Mouse (Mus musculus) midbrain, embryonic 14.5 days (tissue): ENCODE results near the gene Tln1. TPM values are rescaled to one million over a fixed set of nuclear protein-coding genes. Genes with fewer than 3 reads are reported as not detected.

ENCODE experiments used
- ATAC-seq: fragments of 200-750 bp; cut with Nextera tagmentation; 2 replicates; pipeline ENCODE4 v1.8.0; 2017; ENCODE audit warnings: moderate number of reproducible peaks, moderate library complexity; ENCODE audit not compliant: low FRiP score, low TSS enrichment
- DNase-seq: peaks from one replicate; pipeline ENCODE4 v3.0.0-alpha.2; 2015
- H3K27ac ChIP-seq: fragments of 300-500 bp; sonication (generic); replicated peaks from 2 replicates; pipeline ENCODE4 v1.5.1; 2014; ENCODE audit warnings: mild to moderate bottlenecking, low read depth, low read length, moderate library complexity
- H3K27me3 ChIP-seq: fragments of 300-500 bp; sonication (generic); 2 replicates; pipeline ENCODE4 v1.6.1; 2014; ENCODE audit warnings: low read length, control low read depth, mixed read lengths; ENCODE audit not compliant: control insufficient read depth, insufficient read depth
- H3K36me3 ChIP-seq: fragments of 300-500 bp; sonication (generic); 2 replicates; pipeline ENCODE4 v1.6.1; 2014; ENCODE audit warnings: low read length, control low read depth; ENCODE audit not compliant: control insufficient read depth, insufficient read depth
- H3K4me1 ChIP-seq: fragments of 300-500 bp; sonication (generic); 2 replicates; pipeline ENCODE4 v1.6.1; 2014; ENCODE audit warnings: mild to moderate bottlenecking, antibody characterized with exemption, low read length, control low read depth; ENCODE audit not compliant: control insufficient read depth, insufficient read depth
- H3K4me2 ChIP-seq: fragments of 300-500 bp; sonication (generic); 2 replicates; pipeline ENCODE4 v1.6.1; 2014; ENCODE audit warnings: mild to moderate bottlenecking, low read length, moderate library complexity
- H3K4me3 ChIP-seq: fragments of 300-500 bp; sonication (generic); replicated peaks from 2 replicates; pipeline ENCODE4 v1.5.1; 2014; ENCODE audit warnings: low read depth, low read length
- H3K9ac ChIP-seq: fragments of 300-500 bp; sonication (generic); replicated peaks from 2 replicates; pipeline ENCODE4 v1.6.1; 2014; ENCODE audit warnings: mild to moderate bottlenecking, low read length, moderate library complexity
- H3K9me3 ChIP-seq: fragments of 300-500 bp; sonication (generic); 2 replicates; pipeline ENCODE4 v1.6.1; 2016; ENCODE audit warnings: low read length, control low read depth, mixed read lengths; ENCODE audit not compliant: control insufficient read depth
- WGBS: fragments of 180-500 bp; shearing (Covaris S2); extraction: QIAGEN DNeasy Blood & Tissue Kit; methylation state at CpG from one replicate; pipeline ENCODE4 v1.1.7; 2014; 5-methylcytosine and 5-hydroxymethylcytosine counted together
- polyA plus RNA-seq: library from polyadenylated mRNA; unstranded; fragments of >200 nt; fragmentation: Nextera tagmentation; extraction: Ambion mirVana; gene quantifications from 2 replicates; pipeline ENCODE4 v1.2.1, GENCODE M21; 2014

The Tln1 gene
- polyA plus RNA-seq, 1 experiment from 2014 or later = 60.3 TPM

DNA sequence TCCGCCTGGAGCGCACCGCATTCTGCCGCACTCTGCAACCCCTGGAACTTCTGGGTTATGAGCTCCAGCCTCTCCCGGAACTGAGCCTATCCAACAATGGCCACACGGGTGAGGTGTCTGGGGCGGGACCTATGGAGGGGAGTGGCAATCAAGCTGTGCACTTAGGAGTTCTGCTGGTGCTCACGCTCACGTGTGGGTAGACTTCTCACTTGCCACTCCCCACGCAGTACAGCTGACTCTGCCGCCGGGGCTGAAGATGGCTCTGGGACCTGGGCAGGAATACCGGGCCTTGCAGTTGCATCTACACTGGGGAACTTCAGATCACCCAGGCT is 53.9 kb downstream of the Tln1 start:
- ATAC-seq = no peak
- peak; percentile 24 for DNase-seq
- Histone ChIP-seq H3K27ac (no peak overlapping the region), H3K4me2 (peak overlapping the region; percentile 50), H3K4me3 (peak overlapping the region; percentile 21), H3K27me3 (no peaks in the 10 kb centered on the region; the same call in 1 of the 2 replicates), H3K9ac (0 out of 2 replicates have a peak overlapping the region, but pooled peaks have one; percentile 16), H3K9me3 (no peaks in the 10 kb centered on the region), H3K4me1 (peaks cover 4% of the 10 kb centered on the region; the same call in 1 of the 2 replicates), H3K36me3 (no peaks in the 10 kb centered on the region)
- 11% methylated on average over 13 of the region's 13 CpGs for WGBS

DNA sequence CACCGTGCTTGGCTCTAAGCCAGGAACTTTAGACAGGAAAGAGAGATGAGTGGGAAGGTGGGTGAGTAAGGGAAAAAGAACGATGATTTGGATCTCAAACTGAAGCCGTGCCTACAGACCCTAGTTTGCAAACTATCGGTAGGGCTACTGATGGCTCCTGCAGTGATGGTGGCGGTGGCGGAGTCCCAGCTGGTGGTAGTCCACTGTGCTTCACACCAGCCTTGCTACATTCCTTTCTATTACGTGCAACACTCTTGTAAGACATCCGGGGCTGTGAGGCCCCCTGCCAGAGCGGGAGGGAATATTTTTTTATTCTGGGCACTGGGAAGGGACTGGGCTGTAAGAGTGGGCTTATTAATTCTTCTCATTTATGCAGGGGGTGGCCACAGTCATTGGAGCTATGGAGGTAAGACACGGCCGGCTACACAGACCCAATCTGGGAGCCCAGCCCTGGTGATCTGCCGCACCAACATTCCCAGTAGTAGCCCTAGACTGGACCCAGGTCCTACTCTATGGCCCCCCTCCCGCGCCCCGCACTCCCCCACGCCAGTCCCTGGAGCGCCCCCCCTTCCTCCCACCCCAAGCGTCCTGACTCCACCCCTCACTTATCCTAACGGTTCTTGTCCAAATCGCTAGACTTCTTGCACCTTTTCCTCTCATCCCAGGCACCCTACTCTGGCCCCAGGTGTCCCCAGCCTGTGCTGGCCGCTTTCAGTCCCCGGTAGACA is 54.4 kb downstream of the Tln1 start:
- peak; percentile 15 for DNase-seq

DNA sequence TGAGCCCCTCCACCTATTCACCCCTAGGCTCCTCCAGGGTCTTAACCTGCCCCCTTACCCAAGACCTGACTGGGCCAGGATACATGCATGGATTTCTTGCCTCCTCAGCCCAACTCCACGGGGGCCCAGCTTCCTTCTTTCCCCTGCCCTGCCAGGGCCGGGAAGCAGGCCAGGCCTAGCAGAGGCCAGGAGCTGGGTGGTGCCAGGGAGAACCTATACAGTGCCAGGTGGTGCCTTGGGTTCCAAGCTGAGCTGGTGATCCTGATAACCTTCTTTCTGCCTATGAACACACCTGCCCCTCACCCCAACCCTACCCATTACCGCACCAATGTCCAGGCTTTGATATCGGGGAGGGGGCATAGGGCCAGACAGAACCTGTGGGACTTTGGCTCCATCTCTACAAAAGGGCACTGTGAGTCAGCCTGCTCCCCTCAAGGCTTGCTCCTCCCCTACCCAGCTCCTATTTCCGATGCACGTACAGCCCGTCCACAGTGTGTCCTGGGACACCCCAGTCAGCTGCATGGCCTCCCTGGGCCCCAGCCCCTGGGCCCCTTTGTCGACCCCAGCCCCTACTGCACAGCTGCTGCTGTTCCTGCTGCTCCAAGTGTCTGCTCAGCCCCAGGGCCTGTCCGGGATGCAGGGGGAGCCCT is 55.8 kb downstream of the Tln1 start, which contains the start of gene Car9:
TSS of gene Car9 (plus strand) at position 431 of the 650 bp plus-strand sequence.
- H3K36me3 ChIP-seq = no peaks in the 10 kb centered on the region
- DNase-seq (no peak), ATAC-seq (0 out of 2 replicates have a peak, but pooled peaks have one; percentile 20)
- 59% methylated on average over 9 of the region's 9 CpGs for WGBS
- no peak within 1 kb of the TSS for H3K4me2 ChIP-seq
- no peak within 1 kb of the TSS for H3K9ac ChIP-seq
- H3K4me3 ChIP-seq = no peak within 1 kb of the TSS
- no peaks in the 10 kb centered on the region; the same call in 1 of the 2 replicates for H3K27me3 ChIP-seq
- no peak within 1 kb of the TSS for H3K27ac ChIP-seq
- H3K4me1 ChIP-seq = peaks cover 4% of the 10 kb centered on the region; the same call in 1 of the 2 replicates
- no peaks in the 10 kb centered on the region for H3K9me3 ChIP-seq

More for the DNA sequence above, 54.4 kb downstream of the Tln1 start:
- Histone ChIP-seq H3K4me2 (peak overlapping the region; percentile 50), H3K4me1 (peaks cover 4% of the 10 kb centered on the region; the same call in 1 of the 2 replicates), H3K4me3 (peak overlapping the region; percentile 21), H3K27ac (no peak overlapping the region), H3K36me3 (no peaks in the 10 kb centered on the region), H3K9me3 (no peaks in the 10 kb centered on the region), H3K9ac (0 out of 2 replicates have a peak overlapping the region, but pooled peaks have one; percentile 16), H3K27me3 (no peaks in the 10 kb centered on the region; the same call in 1 of the 2 replicates)
- no peak for ATAC-seq
- 12% methylated on average over 22 of the region's 22 CpGs for WGBS

DNA sequence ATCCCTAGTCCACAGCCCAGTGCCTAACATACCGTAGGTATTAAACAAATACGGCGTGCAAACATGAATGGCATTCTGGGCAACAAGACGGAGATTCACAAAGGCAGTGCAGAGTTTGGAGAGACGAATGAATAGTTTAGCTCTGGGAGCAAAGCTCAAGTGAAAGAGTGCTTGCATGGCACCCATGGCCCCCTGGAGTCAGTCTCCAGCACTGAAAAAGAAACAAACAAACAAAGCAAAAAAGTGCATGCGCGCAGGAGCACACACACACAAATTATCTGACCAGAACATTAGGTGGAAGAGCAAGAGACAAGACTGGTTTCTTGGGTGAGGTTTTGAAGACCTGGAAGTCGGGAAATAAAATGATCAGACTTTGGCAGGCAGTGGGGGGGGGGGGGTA is 56.4 kb downstream of the Tln1 start:
- ATAC-seq (no peak), DNase-seq (no peak)
- Histone ChIP-seq H3K36me3 (no peaks in the 10 kb centered on the region), H3K27me3 (no peaks in the 10 kb centered on the region; the same call in 1 of the 2 replicates), H3K27ac (no peak overlapping the region), H3K4me3 (no peak overlapping the region), H3K4me1 (peaks cover 4% of the 10 kb centered on the region; the same call in 1 of the 2 replicates), H3K9me3 (no peaks in the 10 kb centered on the region), H3K4me2 (no peak overlapping the region), H3K9ac (no peak overlapping the region)
- 63% methylated on average over 8 of the region's 8 CpGs for WGBS

DNA sequence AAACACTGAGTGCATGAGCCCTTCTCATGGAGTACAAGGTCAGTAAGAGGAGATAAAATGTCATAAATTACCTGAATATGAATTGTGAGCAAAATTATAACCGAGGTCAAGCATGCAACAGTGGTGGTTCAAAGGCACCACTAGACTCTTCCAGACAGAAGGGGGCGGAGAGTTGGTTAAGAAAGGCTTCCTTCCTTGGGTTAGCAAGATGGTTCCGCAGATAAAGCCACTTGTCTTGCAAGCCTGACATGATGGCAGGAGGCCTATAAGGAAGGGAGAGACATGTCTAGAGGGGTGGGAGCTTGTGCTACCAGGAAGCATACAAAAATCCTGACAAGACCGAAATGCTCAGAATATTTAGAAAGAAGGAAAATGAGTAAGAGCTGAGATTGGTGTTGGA is 58.2 kb downstream of the Tln1 start:
- DNase-seq = no peak
- no peaks in the 10 kb centered on the region; the same call in 1 of the 2 replicates for H3K27me3 ChIP-seq
- H3K27ac ChIP-seq = no peak overlapping the region
- peaks cover 6% of the 10 kb centered on the region for H3K4me1 ChIP-seq
- H3K9ac ChIP-seq = no peak overlapping the region
- WGBS = 89% methylated on average over 4 of the region's 4 CpGs
- no peak for ATAC-seq
- H3K4me2 ChIP-seq = no peak overlapping the region
- H3K9me3 ChIP-seq = no peaks in the 10 kb centered on the region
- H3K4me3 ChIP-seq = no peak overlapping the region
- no peaks in the 10 kb centered on the region for H3K36me3 ChIP-seq

DNA sequence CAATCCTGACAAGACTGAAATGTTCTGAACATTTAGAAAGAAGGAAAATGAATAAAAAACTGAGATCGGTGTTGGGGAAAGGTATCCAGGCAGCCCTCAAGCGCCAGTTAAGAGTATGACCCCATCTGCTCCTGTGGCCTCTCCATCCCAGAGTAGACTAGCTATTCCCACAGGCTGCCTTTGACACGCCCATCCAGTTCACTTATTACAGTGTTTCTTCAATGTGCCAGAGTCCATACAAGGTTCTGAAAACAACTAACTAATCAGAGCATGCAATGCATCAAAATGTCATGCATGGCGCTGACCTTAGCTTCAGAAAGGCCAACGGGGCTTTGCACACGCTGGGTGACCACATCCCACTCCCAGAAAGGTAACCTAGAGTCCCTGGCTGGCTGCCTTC is 59.0 kb downstream of the Tln1 start:
- Histone ChIP-seq H3K4me3 (no peak overlapping the region), H3K27ac (no peak overlapping the region), H3K27me3 (no peaks in the 10 kb centered on the region; the same call in 1 of the 2 replicates), H3K9ac (no peak overlapping the region), H3K4me2 (no peak overlapping the region), H3K36me3 (no peaks in the 10 kb centered on the region), H3K4me1 (peaks cover 6% of the 10 kb centered on the region), H3K9me3 (no peaks in the 10 kb centered on the region)
- no peak for ATAC-seq
- WGBS = 82% methylated on average over 6 of the region's 6 CpGs
- DNase-seq = no peak

DNA sequence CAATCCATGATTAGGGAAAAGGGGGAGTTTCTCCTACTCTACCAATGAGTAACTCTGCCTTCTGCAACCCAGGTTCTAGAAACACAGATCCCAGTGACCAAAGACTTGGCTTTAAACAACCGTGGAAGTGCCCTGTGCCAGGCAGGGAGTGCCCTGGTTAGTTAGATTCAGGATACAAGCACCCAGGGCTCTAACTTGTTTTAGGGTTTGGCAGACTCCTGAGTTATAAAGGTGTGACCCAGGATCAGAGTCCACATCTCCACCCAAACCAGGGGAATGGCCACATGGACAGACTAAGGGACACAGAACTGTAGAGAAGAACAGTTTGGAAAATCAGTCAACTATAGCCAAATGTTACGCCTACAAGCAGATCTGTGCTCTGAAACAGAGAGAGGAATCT is 59.5 kb downstream of the Tln1 start:
- Histone ChIP-seq H3K27me3 (no peaks in the 10 kb centered on the region; the same call in 1 of the 2 replicates), H3K27ac (no peak overlapping the region), H3K4me3 (no peak overlapping the region), H3K9ac (no peak overlapping the region), H3K4me2 (no peak overlapping the region), H3K36me3 (no peaks in the 10 kb centered on the region), H3K9me3 (no peaks in the 10 kb centered on the region), H3K4me1 (peaks cover 4% of the 10 kb centered on the region; the same call in 1 of the 2 replicates)
- 65% methylated on average over 2 of the region's 2 CpGs for WGBS
- ATAC-seq (no peak), DNase-seq (no peak)

DNA sequence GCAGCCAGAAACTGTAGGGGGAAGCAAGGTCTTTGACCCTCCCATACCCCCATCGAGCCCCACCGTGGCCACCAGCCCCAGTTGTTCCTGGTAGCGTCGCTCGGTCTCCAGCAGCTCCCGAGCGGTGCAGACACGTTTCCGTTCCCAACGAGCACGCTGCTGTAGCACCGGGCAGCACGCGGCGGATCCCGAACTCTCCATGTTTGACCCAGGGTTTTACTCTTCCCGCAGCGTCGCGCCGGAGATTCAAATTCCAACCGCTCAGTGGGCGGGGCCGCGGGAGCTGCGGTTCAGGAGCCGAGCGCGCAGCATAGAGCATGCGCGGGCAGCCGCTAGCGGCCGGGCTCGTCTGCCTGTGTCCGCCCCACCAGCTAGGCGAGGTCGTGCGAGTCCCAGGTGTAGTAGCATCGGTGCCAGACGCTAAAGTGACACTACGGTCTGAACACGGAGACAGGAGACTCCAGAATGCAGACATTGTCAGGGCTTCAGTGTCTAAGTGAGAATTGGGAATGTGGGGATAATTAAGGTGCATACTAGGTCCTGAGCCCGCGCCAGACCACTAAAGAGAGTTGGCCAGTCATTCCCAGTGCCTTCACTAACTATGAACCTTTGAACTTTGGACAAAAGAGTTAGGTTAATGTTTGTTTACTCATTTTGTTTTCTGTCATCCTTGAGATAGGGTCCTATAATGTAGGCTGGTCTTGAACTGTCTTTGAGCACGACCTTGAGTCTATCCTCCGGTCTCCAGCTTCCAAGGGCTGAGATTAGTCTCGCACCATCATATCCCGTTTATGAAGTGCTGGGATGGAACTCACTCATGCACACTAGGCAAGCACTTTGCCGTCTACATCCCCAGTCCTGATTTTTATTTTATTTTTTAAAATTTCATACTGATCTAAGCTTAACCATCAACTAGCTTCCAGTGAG is 62.8 kb downstream of the Tln1 start, which contains the start of gene Arhgef39:
TSS of gene Arhgef39 (minus strand) at position 289 of the 927 bp plus-strand sequence.
- no peaks in the 10 kb centered on the region for H3K36me3 ChIP-seq
- peak within 1 kb of the TSS; percentile 48; the same call in 1 of the 2 replicates for H3K9ac ChIP-seq
- H3K4me3 ChIP-seq = peak within 1 kb of the TSS; percentile 46
- peak; percentile 86 for ATAC-seq
- 7% methylated on average over 50 of the region's 50 CpGs for WGBS
- no peaks in the 10 kb centered on the region for H3K27me3 ChIP-seq
- peak within 1 kb of the TSS; percentile 86 for H3K4me2 ChIP-seq
- H3K27ac ChIP-seq = no peak within 1 kb of the TSS
- DNase-seq = peak; percentile 95
- H3K9me3 ChIP-seq = no peaks in the 10 kb centered on the region
- peaks cover 9% of the 10 kb centered on the region for H3K4me1 ChIP-seq
